Mouse (Mus musculus) embryonic facial prominence, embryonic 10.5 days (tissue): ENCODE measurements around the gene Casp9. TPM values are rescaled to one million over a fixed set of nuclear protein-coding genes. Genes with fewer than 3 reads are reported as not detected.

Experiments
- DNase-seq: peaks from one replicate; pipeline ENCODE4 v3.0.0-alpha.2; 2017; ENCODE audit warnings: low spot score
- H3K27ac ChIP-seq: fragments of 300-500 bp; sonication (generic); replicated peaks from 2 replicates; pipeline ENCODE4 v1.5.1; 2016; ENCODE audit warnings: mild to moderate bottlenecking
- H3K27me3 ChIP-seq: fragments of 300-500 bp; sonication (generic); replicated peaks from 2 replicates; pipeline ENCODE4 v1.6.1; 2016; ENCODE audit warnings: low read depth, mild to moderate bottlenecking; ENCODE audit not compliant: poor library complexity, severe bottlenecking
- H3K36me3 ChIP-seq: fragments of 300-500 bp; sonication (generic); replicated peaks from 2 replicates; pipeline ENCODE4 v1.6.1; 2016; ENCODE audit warnings: mild to moderate bottlenecking, moderate library complexity
- H3K4me1 ChIP-seq: fragments of 300-500 bp; sonication (generic); 2 replicates; pipeline ENCODE4 v1.6.1; 2016
- H3K4me3 ChIP-seq: fragments of 300-500 bp; sonication (generic); 2 replicates; pipeline ENCODE4 v1.5.1; 2016; ENCODE audit warnings: mild to moderate bottlenecking, moderate library complexity
- H3K9me3 ChIP-seq: fragments of 300-500 bp; sonication (generic); 2 replicates; pipeline ENCODE4 v1.6.1; 2016; ENCODE audit warnings: mild to moderate bottlenecking
- WGBS: fragments of 180-500 bp; shearing (Covaris S2); methylation state at CpG from one replicate; pipeline ENCODE4 v1.1.7; 2016; 5-methylcytosine and 5-hydroxymethylcytosine counted together
- polyA plus RNA-seq: library from polyadenylated mRNA; unstranded; fragments of >200 nt; fragmentation: Nextera tagmentation; extraction: Ambion mirVana; gene quantifications from 2 replicates; pipeline ENCODE4 v1.2.1, GENCODE M21; 2016

The Casp9 gene
- polyA plus RNA-seq, 1 experiment from 2014 or later, result 21.2 TPM

DNA sequence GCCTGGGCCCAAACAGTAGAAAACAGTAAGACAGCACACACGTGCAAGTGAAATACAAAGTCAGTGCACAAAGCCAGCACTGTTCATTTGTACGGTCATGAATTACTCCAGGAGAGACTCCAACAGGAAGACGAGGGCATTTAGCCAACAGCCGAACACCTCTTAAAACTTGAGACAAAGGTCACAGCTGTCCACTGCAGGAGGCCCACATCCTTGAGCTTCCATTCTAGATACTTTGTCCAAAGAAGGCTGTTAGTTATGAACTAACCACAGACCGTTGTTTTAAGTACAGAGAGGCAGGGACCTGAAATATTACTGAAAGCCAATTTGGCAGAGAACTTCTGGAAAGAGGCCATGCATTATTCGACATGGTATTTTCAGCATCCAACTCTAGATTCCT lies 6.4 kb upstream of the Casp9 start:
- Histone ChIP-seq H3K27me3 (no peaks in the 10 kb centered on the region), H3K27ac (no peak overlapping the region), H3K4me3 (no peak overlapping the region), H3K36me3 (peaks cover 60% of the 10 kb centered on the region), H3K9me3 (no peaks in the 10 kb centered on the region), H3K4me1 (peaks cover 12% of the 10 kb centered on the region)
- no peak for DNase-seq
- WGBS, result 85% methylated on average over 6 of the region's 6 CpGs

GRCm38 (mm10) chr4:141787462-141787861 lies 6.0 kb upstream of the Casp9 start:
- Histone ChIP-seq H3K27ac (no peak overlapping the region), H3K27me3 (no peaks in the 10 kb centered on the region), H3K36me3 (peaks cover 56% of the 10 kb centered on the region), H3K9me3 (no peaks in the 10 kb centered on the region), H3K4me3 (no peak overlapping the region), H3K4me1 (peaks cover 12% of the 10 kb centered on the region)
- WGBS, result 93% methylated on average over 7 of the region's 7 CpGs
- no peak for DNase-seq

- Histone ChIP-seq H3K36me3 (peaks cover 34% of the 10 kb centered on the region), H3K27me3 (no peaks in the 10 kb centered on the region), H3K9me3 (no peaks in the 10 kb centered on the region), H3K4me1 (peaks cover 25% of the 10 kb centered on the region), H3K27ac (peak overlapping the region; percentile 92), H3K4me3 (peak overlapping the region; percentile 89)
- 62% methylated on average over 3 of the region's 3 CpGs for WGBS
- DNase-seq, result no peak
Measured at GRCm38 (mm10) chr4:141789564-141790218, 3.7 kb upstream of the Casp9 start.

DNA sequence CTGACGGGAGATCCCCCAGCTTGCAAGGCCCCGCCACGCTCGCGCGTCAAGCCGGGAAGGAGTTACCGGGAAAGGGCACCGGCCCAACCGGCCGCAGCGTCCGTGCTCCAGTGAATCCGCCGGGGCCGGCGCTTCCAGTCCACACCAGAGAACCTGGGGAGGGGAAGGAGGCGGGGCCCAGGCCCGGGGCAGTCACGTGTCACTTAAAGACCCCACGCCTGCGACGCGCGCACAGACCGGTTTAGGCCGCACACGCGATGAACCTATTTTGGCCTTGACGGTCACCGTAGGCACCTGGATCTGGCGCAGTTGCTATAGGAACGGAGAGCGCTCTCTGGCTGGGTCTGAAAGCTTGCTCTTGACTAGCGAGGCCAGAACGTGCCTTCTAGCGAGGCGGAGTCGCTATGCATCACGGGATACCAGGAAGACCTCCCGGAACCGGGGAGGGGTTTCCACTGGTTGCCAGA lies 2.9 kb upstream of the Casp9 start, which contains the start of gene Dnajc16:
Dnajc16 (minus strand) TSS at position 408 of the 467 bp plus-strand sequence.
- H3K4me3 ChIP-seq, result peak within 1 kb of the TSS; percentile 89
- H3K27me3 ChIP-seq, result no peaks in the 10 kb centered on the region
- H3K9me3 ChIP-seq, result no peaks in the 10 kb centered on the region
- peak; percentile 98 for DNase-seq
- H3K4me1 ChIP-seq, result peaks cover 32% of the 10 kb centered on the region
- peak within 1 kb of the TSS; percentile 92 for H3K27ac ChIP-seq
- WGBS, result under 1% methylated on average over 42 of the region's 42 CpGs
- peaks cover 25% of the 10 kb centered on the region for H3K36me3 ChIP-seq

DNA sequence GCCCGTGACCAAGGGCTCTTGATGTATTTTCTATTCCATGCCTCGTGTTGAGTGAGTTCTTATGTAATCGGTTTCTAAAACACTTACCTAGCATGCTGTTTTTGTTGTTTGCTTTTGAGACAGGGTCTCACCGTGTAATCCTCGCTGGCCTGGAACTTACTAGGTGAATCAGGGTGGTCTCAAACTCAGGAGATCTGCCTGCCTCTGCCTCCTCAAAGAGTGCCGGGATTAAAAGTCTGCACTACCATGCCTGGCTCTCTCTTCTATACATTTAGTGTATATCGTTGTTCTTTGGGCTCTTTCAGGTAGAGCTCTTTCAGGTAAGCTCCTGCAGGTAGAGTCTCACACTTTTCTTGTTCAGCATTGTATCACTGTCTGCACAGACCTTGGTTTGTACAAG lies 1.9 kb upstream of the Casp9 start:
- Histone ChIP-seq H3K9me3 (no peaks in the 10 kb centered on the region), H3K4me3 (no peak overlapping the region), H3K27me3 (no peaks in the 10 kb centered on the region), H3K4me1 (peaks cover 38% of the 10 kb centered on the region), H3K36me3 (peaks cover 22% of the 10 kb centered on the region), H3K27ac (no peak overlapping the region)
- DNase-seq, result no peak
- 93% methylated on average over 7 of the region's 7 CpGs for WGBS

DNA sequence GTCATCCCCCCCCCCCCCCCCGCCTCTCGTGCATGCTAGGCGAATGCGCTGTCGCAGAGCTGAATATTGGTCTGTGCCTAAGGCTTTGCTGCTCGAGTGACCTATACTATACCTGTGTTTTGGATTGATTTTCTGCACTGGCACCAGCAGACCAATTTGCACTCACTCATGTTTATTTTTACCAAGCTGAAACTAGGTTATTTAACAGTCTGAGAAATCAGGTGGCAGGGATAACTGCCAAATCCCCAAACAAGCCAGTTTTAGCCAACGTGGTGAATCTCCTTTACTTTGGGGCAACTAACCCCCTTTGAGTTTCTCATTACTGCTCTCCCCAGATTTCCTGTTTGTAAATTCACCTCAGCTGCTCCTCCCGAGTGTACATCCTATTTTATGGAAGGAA lies 1.5 kb upstream of the Casp9 start:
- Histone ChIP-seq H3K36me3 (peaks cover 24% of the 10 kb centered on the region), H3K4me1 (peaks cover 39% of the 10 kb centered on the region), H3K27me3 (no peaks in the 10 kb centered on the region), H3K4me3 (no peak overlapping the region), H3K27ac (no peak overlapping the region), H3K9me3 (no peaks in the 10 kb centered on the region)
- no peak for DNase-seq
- WGBS, result 91% methylated on average over 8 of the region's 8 CpGs

DNA sequence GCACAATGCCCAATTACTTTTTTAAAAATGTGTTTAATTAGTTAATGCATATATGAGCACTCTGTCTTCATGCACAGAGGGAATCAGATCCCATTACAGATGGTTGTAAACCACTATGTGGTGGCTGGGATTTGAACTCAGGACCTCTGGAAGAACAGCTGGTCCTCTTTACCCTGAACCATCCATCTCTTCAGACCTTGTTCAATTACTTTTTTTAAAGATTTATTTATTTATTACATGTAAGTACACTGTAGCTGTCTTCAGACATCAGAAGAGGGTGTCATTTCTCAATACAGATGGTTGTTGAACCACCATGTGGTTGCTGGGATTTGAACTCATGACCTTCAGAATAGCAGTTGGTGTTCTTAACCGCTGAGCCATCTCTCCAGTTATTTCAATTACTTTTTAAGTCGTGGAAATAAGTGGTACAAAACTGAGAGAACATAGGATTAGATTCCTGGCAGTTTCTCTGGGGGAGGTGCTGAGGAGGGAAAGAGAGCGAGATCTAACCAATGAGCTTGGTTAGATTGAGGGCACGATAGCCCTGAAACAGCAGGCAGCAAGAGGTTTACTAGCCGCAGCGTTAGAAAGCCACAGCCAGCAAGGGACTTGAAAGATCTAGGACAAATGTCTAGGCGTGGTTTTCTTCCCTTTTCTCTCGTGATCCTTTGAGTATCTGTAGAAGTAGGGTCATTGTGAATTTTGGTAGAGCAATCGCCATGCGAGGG lies 694 bp upstream of the Casp9 start:
- H3K4me3 ChIP-seq, result peak overlapping the region; percentile 73
- DNase-seq, result no peak
- H3K36me3 ChIP-seq, result peaks cover 24% of the 10 kb centered on the region
- 12% methylated on average over 10 of the region's 10 CpGs for WGBS
- no peaks in the 10 kb centered on the region for H3K27me3 ChIP-seq
- peak overlapping the region; percentile 89 for H3K27ac ChIP-seq
- peaks cover 39% of the 10 kb centered on the region for H3K4me1 ChIP-seq
- no peaks in the 10 kb centered on the region for H3K9me3 ChIP-seq

- peaks cover 30% of the 10 kb centered on the region for H3K36me3 ChIP-seq
- H3K4me3 ChIP-seq, result peak overlapping the region; percentile 73
- no peak for DNase-seq
- H3K9me3 ChIP-seq, result no peaks in the 10 kb centered on the region
- peaks cover 39% of the 10 kb centered on the region for H3K4me1 ChIP-seq
- H3K27me3 ChIP-seq, result no peaks in the 10 kb centered on the region
- peak overlapping the region; percentile 89 for H3K27ac ChIP-seq
- 18% methylated on average over 5 of the region's 5 CpGs for WGBS
Measured at GRCm38 (mm10) chr4:141794152-141794535, 732 bp downstream of the Casp9 start.

DNA sequence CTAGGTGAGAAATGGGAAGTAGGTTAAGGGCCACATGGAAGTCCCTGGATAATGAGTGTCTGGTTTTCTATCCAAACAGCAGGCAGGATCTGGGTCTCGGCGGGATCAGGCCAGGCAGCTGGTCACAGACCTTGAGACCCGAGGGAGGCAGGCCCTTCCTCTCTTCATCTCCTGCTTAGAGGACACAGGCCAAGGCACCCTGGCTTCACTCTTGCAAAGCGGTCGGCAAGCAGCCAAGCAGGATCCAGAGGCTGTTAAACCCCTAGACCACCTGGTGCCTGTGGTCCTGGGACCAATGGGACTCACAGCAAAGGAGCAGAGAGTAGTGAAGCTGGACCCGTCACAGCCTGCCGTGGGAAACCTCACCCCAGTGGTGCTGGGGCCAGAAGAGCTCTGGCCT lies 2.9 kb downstream of the Casp9 start:
- no peak for DNase-seq
- no peak overlapping the region for H3K27ac ChIP-seq
- no peaks in the 10 kb centered on the region for H3K9me3 ChIP-seq
- H3K36me3 ChIP-seq, result peaks cover 30% of the 10 kb centered on the region
- peaks cover 27% of the 10 kb centered on the region for H3K4me1 ChIP-seq
- 92% methylated on average over 7 of the region's 7 CpGs for WGBS
- no peak overlapping the region for H3K4me3 ChIP-seq
- H3K27me3 ChIP-seq, result no peaks in the 10 kb centered on the region

- Histone ChIP-seq H3K4me1 (peaks cover 27% of the 10 kb centered on the region), H3K36me3 (peaks cover 30% of the 10 kb centered on the region), H3K9me3 (no peaks in the 10 kb centered on the region), H3K27ac (no peak overlapping the region), H3K4me3 (no peak overlapping the region), H3K27me3 (no peaks in the 10 kb centered on the region)
- WGBS, result 84% methylated on average over 4 of the region's 4 CpGs
- DNase-seq, result no peak
Measured at GRCm38 (mm10) chr4:141796954-141797353, 3.5 kb downstream of the Casp9 start.

DNA sequence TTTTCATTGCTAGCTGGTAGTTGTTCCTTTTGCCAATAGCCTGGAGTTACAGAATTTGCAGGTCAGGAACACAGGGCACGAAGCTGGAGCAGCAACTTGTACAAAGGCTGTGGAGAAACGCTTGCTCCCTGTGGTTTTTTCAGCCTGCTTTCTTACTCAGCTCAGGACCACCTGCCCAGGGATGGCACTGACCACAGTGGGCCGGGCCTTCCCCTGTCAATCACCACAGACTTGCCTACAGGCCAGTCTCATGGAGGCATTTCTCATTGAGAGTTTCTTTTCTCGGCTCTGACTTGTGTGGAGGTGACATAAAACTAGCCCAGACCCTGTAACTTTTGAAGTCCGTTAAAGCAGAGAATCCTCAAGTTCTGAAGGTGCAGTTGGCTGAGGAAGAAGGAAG lies 4.1 kb downstream of the Casp9 start:
- Histone ChIP-seq H3K4me1 (peaks cover 27% of the 10 kb centered on the region), H3K27ac (no peak overlapping the region), H3K36me3 (peaks cover 30% of the 10 kb centered on the region), H3K9me3 (no peaks in the 10 kb centered on the region), H3K4me3 (no peak overlapping the region), H3K27me3 (no peaks in the 10 kb centered on the region)
- WGBS, result 90% methylated on average over 5 of the region's 5 CpGs
- no peak for DNase-seq

- H3K4me3 ChIP-seq, result no peak overlapping the region
- DNase-seq, result no peak
- WGBS, result 91% methylated on average over 4 of the region's 4 CpGs
- peaks cover 64% of the 10 kb centered on the region for H3K36me3 ChIP-seq
- no peaks in the 10 kb centered on the region for H3K4me1 ChIP-seq
- H3K27ac ChIP-seq, result no peak overlapping the region
- no peaks in the 10 kb centered on the region for H3K27me3 ChIP-seq
- no peaks in the 10 kb centered on the region for H3K9me3 ChIP-seq
Measured at GRCm38 (mm10) chr4:141804105-141804504, 10.7 kb downstream of the Casp9 start.

DNA sequence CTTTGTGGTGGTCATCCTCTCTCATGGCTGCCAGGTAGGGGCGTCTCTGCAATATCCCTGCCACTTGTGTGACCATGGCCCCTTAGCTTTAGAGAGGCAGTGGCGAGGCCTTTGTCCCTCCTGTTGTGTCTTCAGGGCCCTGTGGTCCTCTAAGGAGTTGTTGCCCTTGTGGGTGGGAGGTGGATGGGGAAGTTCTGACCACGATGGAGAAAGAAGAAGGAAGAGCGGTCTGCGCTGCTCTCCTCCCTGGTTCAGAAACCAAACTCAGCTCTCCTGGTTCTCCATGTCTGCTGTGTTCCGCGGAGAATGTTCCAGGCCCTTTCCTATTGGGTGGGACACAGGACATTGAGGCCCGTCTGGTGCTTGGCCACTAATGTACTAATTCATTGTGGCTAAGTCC lies 12.5 kb downstream of the Casp9 start:
- H3K36me3 ChIP-seq, result peaks cover 82% of the 10 kb centered on the region
- H3K4me1 ChIP-seq, result no peaks in the 10 kb centered on the region
- WGBS, result 93% methylated on average over 8 of the region's 8 CpGs

More for the DNA sequence above, 12.5 kb downstream of the Casp9 start:
- Histone ChIP-seq H3K27ac (no peak overlapping the region), H3K27me3 (no peaks in the 10 kb centered on the region), H3K4me3 (no peak overlapping the region), H3K9me3 (no peaks in the 10 kb centered on the region)
- DNase-seq, result no peak
